Mouse (Mus musculus) brown adipose tissue, adult 24 weeks (tissue): Measurements from ENCODE around the gene Upf2. TPM values are rescaled to one million over a fixed set of nuclear protein-coding genes. Genes with fewer than 3 reads are reported as not detected.
"Not testable (repeated sequence)": the region's sequence is repeated elsewhere in the genome, so short reads cannot be mapped to it uniquely, and the experiment has no call there.

Experiments
- H3K27ac ChIP-seq: fragments of 200-500 bp; replicated peaks from 2 replicates; pipeline ENCODE4 v1.5.1; 2012; ENCODE audit warnings: low read depth, mild to moderate bottlenecking, low read length
- H3K4me1 ChIP-seq: fragments of 200-500 bp; 2 replicates; pipeline ENCODE4 v1.6.1; 2012; ENCODE audit warnings: low read length, mixed read lengths; ENCODE audit not compliant: control insufficient read depth, insufficient read depth, insufficient read length
- H3K4me3 ChIP-seq: fragments of 200-500 bp; 2 replicates; pipeline ENCODE4 v1.5.1; 2012; ENCODE audit warnings: low read depth, mild to moderate bottlenecking, low read length, moderate library complexity; ENCODE audit not compliant: insufficient read depth
- polyA plus RNA-seq: library from polyadenylated mRNA; stranded (reverse); fragments of >200 nt; gene quantifications from 2 replicates; pipeline ENCODE4 v1.2.4, GENCODE M21; 2012; ENCODE audit not compliant: missing spikeins, insufficient read depth, insufficient read length

Gene Upf2
- polyA plus RNA-seq, 1 experiment: 12.4 TPM

- no peak overlapping the region for H3K27ac ChIP-seq
- H3K4me1 ChIP-seq: no peaks in the 10 kb centered on the region
- H3K4me3 ChIP-seq: no peak overlapping the region
Measured at GRCm38 (mm10) chr2:5995538-5995937, 44.3 kb downstream of the Upf2 start.

GRCm38 (mm10) chr2:6003949-6004348 lies 52.7 kb downstream of the Upf2 start:
- no peaks in the 10 kb centered on the region for H3K4me1 ChIP-seq
- H3K4me3 ChIP-seq: no peak overlapping the region
- H3K27ac ChIP-seq: no peak overlapping the region

GRCm38 (mm10) chr2:6014532-6014931 lies 63.3 kb downstream of the Upf2 start:
- H3K4me1 ChIP-seq: no peaks in the 10 kb centered on the region
- H3K27ac ChIP-seq: no peak overlapping the region
- no peak overlapping the region for H3K4me3 ChIP-seq

- H3K27ac ChIP-seq, H3K4me3 ChIP-seq, H3K4me1 ChIP-seq: not testable (repeated sequence)
Measured at GRCm38 (mm10) chr2:6015182-6015581, 63.9 kb downstream of the Upf2 start.

GRCm38 (mm10) chr2:6020570-6020969 lies 69.3 kb downstream of the Upf2 start:
- H3K4me1 ChIP-seq: no peaks in the 10 kb centered on the region
- no peak overlapping the region for H3K27ac ChIP-seq
- no peak overlapping the region for H3K4me3 ChIP-seq

- no peaks in the 10 kb centered on the region for H3K4me1 ChIP-seq
- no peak overlapping the region for H3K27ac ChIP-seq
- H3K4me3 ChIP-seq: no peak overlapping the region
Measured at GRCm38 (mm10) chr2:6042644-6043043, 91.4 kb downstream of the Upf2 start.

GRCm38 (mm10) chr2:6046796-6047195 lies 95.5 kb downstream of the Upf2 start:
- Histone ChIP-seq H3K4me3 (no peak overlapping the region), H3K27ac (no peak overlapping the region), H3K4me1 (no peaks in the 10 kb centered on the region)

- Histone ChIP-seq H3K27ac (no peak overlapping the region), H3K4me3 (no peak overlapping the region), H3K4me1 (no peaks in the 10 kb centered on the region)
Measured at GRCm38 (mm10) chr2:6048570-6048969, 97.3 kb downstream of the Upf2 start.

GRCm38 (mm10) chr2:6049018-6049417 lies 97.7 kb downstream of the Upf2 start:
- Histone ChIP-seq H3K27ac (no peak overlapping the region), H3K4me3 (no peak overlapping the region), H3K4me1 (no peaks in the 10 kb centered on the region)

- H3K27ac ChIP-seq: no peak overlapping the region
- H3K4me1 ChIP-seq: 0 out of 2 replicates have a peak, but pooled peaks cover 2% of the 10 kb centered on the region
- no peak overlapping the region for H3K4me3 ChIP-seq
Measured at GRCm38 (mm10) chr2:6055466-6055865, 104.2 kb downstream of the Upf2 start.

- Histone ChIP-seq H3K27ac (no peak overlapping the region), H3K4me3 (no peak overlapping the region), H3K4me1 (0 out of 2 replicates have a peak, but pooled peaks cover 2% of the 10 kb centered on the region)
Measured at GRCm38 (mm10) chr2:6056518-6056917, 105.2 kb downstream of the Upf2 start.

GRCm38 (mm10) chr2:6059291-6059690 lies 108.0 kb downstream of the Upf2 start:
- Histone ChIP-seq H3K27ac (no peak overlapping the region), H3K4me1 (0 out of 2 replicates have a peak, but pooled peaks cover 2% of the 10 kb centered on the region)

GRCm38 (mm10) chr2:6060071-6060804 lies 109.0 kb downstream of the Upf2 start:
- H3K4me3 ChIP-seq: no peak overlapping the region
- no peak overlapping the region for H3K27ac ChIP-seq
- H3K4me1 ChIP-seq: 0 out of 2 replicates have a peak, but pooled peaks cover 2% of the 10 kb centered on the region

More at GRCm38 (mm10) chr2:6059291-6059690, 108.0 kb downstream of the Upf2 start:
- no peak overlapping the region for H3K4me3 ChIP-seq

- H3K4me1 ChIP-seq: no peaks in the 10 kb centered on the region
- H3K4me3 ChIP-seq: no peak overlapping the region
- no peak overlapping the region for H3K27ac ChIP-seq
Measured at GRCm38 (mm10) chr2:6067341-6067740, 116.1 kb downstream of the Upf2 start.

- Histone ChIP-seq H3K4me1 (peaks cover 5% of the 10 kb centered on the region; the same call in 1 of the 2 replicates), H3K4me3 (no peak overlapping the region), H3K27ac (no peak overlapping the region)
Measured at GRCm38 (mm10) chr2:6070925-6071324, 119.7 kb downstream of the Upf2 start.
